Mouse (Mus musculus): Measurements from ENCODE around the gene Gldc.

The Gldc gene

GRCm38 (mm10) chr19:30108616-30109015 is 66.6 kb downstream of the Gldc start:
- DNase-seq (ENCODE audit: extremely low spot score, low spot score): no peak

- no peak for DNase-seq (ENCODE audit: extremely low spot score, low spot score)
These were observed 67.9 kb downstream of the Gldc start for GRCm38 (mm10) chr19:30107221-30107845.

- DNase-seq (ENCODE audit: extremely low spot score, low spot score): no peak
These were observed 70.0 kb downstream of the Gldc start for GRCm38 (mm10) chr19:30105045-30105842.

- no peak for DNase-seq (ENCODE audit: extremely low spot score, low spot score)
These were observed 72.6 kb downstream of the Gldc start for GRCm38 (mm10) chr19:30102620-30103019.

GRCm38 (mm10) chr19:30100571-30100970 is 74.7 kb downstream of the Gldc start:
- no peak for DNase-seq (ENCODE audit: extremely low spot score, low spot score)

- no peak for DNase-seq (ENCODE audit: extremely low spot score, low spot score)
These were observed 78.2 kb downstream of the Gldc start for GRCm38 (mm10) chr19:30097039-30097438.

- no peak for DNase-seq (ENCODE audit: extremely low spot score, low spot score)
These were observed 79.0 kb downstream of the Gldc start for GRCm38 (mm10) chr19:30096186-30096585.

GRCm38 (mm10) chr19:30091644-30092295 is 83.5 kb downstream of the Gldc start:
- no peak for DNase-seq (ENCODE audit: extremely low spot score, low spot score)

GRCm38 (mm10) chr19:30090163-30090562 is 85.1 kb downstream of the Gldc start:
- DNase-seq (ENCODE audit: extremely low spot score, low spot score): no peak

- DNase-seq (ENCODE audit: extremely low spot score, low spot score): no peak
These were observed 109.4 kb downstream of the Gldc start for GRCm38 (mm10) chr19:30065797-30066196.

GRCm38 (mm10) chr19:30054218-30054617 is 121.0 kb downstream of the Gldc start:
- DNase-seq (ENCODE audit: extremely low spot score, low spot score): no peak

- no peak for DNase-seq (ENCODE audit: extremely low spot score, low spot score)
These were observed 123.8 kb downstream of the Gldc start for GRCm38 (mm10) chr19:30051479-30051878.

GRCm38 (mm10) chr19:30050584-30050983 is 124.6 kb downstream of the Gldc start:
- no peak for DNase-seq (ENCODE audit: extremely low spot score, low spot score)
